Mouse (Mus musculus) liver, embryonic 15.5 days (tissue): Measurements from ENCODE around the gene Scn3a. TPM values are rescaled to one million over a fixed set of nuclear protein-coding genes. Genes with fewer than 3 reads are reported as not detected.

ENCODE experiments used
- ATAC-seq: fragments of 200-750 bp; cut with Nextera tagmentation; 2 replicates; pipeline ENCODE4 v1.8.0; 2017; ENCODE audit warnings: moderate number of reproducible peaks, mild to moderate bottlenecking, moderate library complexity; ENCODE audit not compliant: insufficient read depth
- H3K27ac ChIP-seq: fragments of 300-500 bp; sonication (generic); replicated peaks from 2 replicates; pipeline ENCODE4 v1.5.1; 2015; ENCODE audit warnings: mild to moderate bottlenecking, inconsistent platforms
- H3K27me3 ChIP-seq: fragments of 300-500 bp; sonication (generic); 2 replicates; pipeline ENCODE4 v1.6.1; 2015; ENCODE audit warnings: mild to moderate bottlenecking, inconsistent platforms
- H3K36me3 ChIP-seq: fragments of 300-500 bp; sonication (generic); replicated peaks from 2 replicates; pipeline ENCODE4 v1.6.1; 2015; ENCODE audit warnings: moderate library complexity, mild to moderate bottlenecking, inconsistent platforms
- H3K4me1 ChIP-seq: fragments of 300-500 bp; sonication (generic); replicated peaks from 2 replicates; pipeline ENCODE4 v1.6.1; 2015; ENCODE audit warnings: inconsistent platforms
- H3K4me2 ChIP-seq: fragments of 300-500 bp; sonication (generic); 2 replicates; pipeline ENCODE4 v1.6.1; 2015; ENCODE audit warnings: moderate library complexity, mild to moderate bottlenecking, inconsistent platforms
- H3K4me3 ChIP-seq: fragments of 300-500 bp; sonication (generic); replicated peaks from 2 replicates; pipeline ENCODE4 v1.5.1; 2015; ENCODE audit warnings: mild to moderate bottlenecking, inconsistent platforms
- H3K9ac ChIP-seq: fragments of 300-500 bp; sonication (generic); 2 replicates; pipeline ENCODE4 v1.6.1; 2015; ENCODE audit warnings: moderate library complexity, mild to moderate bottlenecking, inconsistent platforms
- H3K9me3 ChIP-seq: fragments of 300-500 bp; sonication (generic); replicated peaks from 2 replicates; pipeline ENCODE4 v1.6.1; 2016; ENCODE audit warnings: inconsistent platforms
- WGBS: fragments of 180-500 bp; shearing (Covaris S2); methylation state at CpG from one replicate; pipeline ENCODE4 v1.1.7; 2015; ENCODE audit warnings: mixed read lengths; ENCODE audit not compliant: insufficient replicate concordance; 5-methylcytosine and 5-hydroxymethylcytosine counted together
- polyA plus RNA-seq: library from polyadenylated mRNA; unstranded; fragments of >200 nt; fragmentation: Nextera tagmentation; extraction: Ambion mirVana; gene quantifications from 2 replicates; pipeline ENCODE4 v1.2.1, GENCODE M21; 2015

Gene Scn3a
- polyA plus RNA-seq, 1 experiment from 2014 or later, result 0.02 TPM

DNA sequence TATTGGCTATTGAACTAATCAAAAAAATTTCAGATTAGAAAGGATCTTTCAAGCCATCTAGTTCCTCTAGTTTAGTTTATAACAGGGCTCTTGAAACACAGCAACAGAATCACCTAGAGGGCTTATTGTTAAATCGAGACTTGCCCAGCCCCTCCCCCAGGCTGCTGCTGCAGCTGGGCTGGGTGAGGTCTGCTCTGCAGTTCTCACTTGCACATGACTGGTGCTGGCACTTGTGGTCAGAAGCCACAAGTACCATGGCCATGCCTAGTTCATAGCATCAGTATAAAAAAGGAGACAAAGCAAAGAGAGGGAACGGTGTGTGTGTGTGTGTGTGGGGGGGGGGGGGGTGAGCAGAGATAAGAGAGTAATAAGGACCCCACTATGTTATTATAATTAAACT is 15.7 kb downstream of the Scn3a start:
- H3K27ac ChIP-seq, result no peak overlapping the region
- no peak overlapping the region for H3K4me2 ChIP-seq
- H3K27me3 ChIP-seq, result no peaks in the 10 kb centered on the region
- WGBS, result 13% methylated on average over 2 of the region's 2 CpGs
- no peak for ATAC-seq
- H3K9ac ChIP-seq, result no peak overlapping the region
- H3K9me3 ChIP-seq, result no peaks in the 10 kb centered on the region
- 0 out of 2 replicates have a peak, but pooled peaks cover 4% of the 10 kb centered on the region for H3K4me1 ChIP-seq
- H3K36me3 ChIP-seq, result no peaks in the 10 kb centered on the region
- H3K4me3 ChIP-seq, result no peak overlapping the region

DNA sequence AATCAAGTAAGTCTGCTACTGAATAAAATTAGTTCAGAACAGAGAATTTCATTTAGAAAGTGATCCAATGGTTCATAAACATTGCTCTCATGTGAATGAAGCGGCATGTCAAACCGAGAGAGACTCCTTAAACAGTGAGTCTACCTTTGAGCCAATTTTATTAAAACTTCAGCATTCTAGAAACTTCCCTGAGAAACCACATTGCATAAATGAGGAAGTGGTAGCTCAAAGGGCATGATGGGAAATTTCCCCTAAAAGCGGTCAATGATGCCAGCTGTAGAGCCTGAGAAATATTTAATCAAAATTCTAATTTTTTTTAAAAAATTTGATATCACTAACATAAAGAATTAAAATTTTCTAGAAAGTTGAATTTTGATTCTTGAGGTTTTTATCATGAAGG is 16.9 kb downstream of the Scn3a start:
- no peak for ATAC-seq
- 71% methylated on average over 3 of the region's 3 CpGs for whole genome bisulfite sequencing
- H3K9me3 ChIP-seq, result no peaks in the 10 kb centered on the region

DNA sequence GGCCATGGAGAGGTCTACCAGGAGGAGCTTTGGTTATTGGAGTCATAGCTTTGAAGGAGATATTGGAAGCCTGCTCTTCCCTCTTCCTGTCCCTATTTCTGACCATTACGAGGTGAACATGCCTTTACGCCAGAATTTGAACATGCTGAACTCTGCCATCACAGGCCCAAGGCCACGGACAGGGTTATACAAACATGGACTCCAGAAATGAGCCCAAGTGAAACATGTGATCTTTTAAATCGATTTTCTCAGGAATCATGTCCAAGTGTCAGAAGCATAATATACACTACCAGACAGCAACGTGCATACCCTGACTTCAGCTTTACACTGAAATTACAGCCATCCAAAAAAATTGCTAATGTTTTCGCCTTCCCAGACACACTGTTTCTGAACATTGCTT is 18.8 kb downstream of the Scn3a start:
- 63% methylated on average over 6 of the region's 6 CpGs for WGBS
- H3K4me3 ChIP-seq, result no peak overlapping the region
- 0 out of 2 replicates have a peak, but pooled peaks cover 3% of the 10 kb centered on the region for H3K4me1 ChIP-seq
- no peak overlapping the region for H3K9ac ChIP-seq
- H3K27ac ChIP-seq, result no peak overlapping the region
- H3K36me3 ChIP-seq, result no peaks in the 10 kb centered on the region
- no peaks in the 10 kb centered on the region for H3K9me3 ChIP-seq
- no peaks in the 10 kb centered on the region for H3K27me3 ChIP-seq
- ATAC-seq, result no peak
- H3K4me2 ChIP-seq, result no peak overlapping the region

More for the DNA sequence above, 16.9 kb downstream of the Scn3a start:
- Histone ChIP-seq H3K4me3 (no peak overlapping the region), H3K27me3 (no peaks in the 10 kb centered on the region), H3K36me3 (no peaks in the 10 kb centered on the region), H3K4me2 (no peak overlapping the region), H3K9ac (no peak overlapping the region), H3K4me1 (0 out of 2 replicates have a peak, but pooled peaks cover 4% of the 10 kb centered on the region), H3K27ac (no peak overlapping the region)

DNA sequence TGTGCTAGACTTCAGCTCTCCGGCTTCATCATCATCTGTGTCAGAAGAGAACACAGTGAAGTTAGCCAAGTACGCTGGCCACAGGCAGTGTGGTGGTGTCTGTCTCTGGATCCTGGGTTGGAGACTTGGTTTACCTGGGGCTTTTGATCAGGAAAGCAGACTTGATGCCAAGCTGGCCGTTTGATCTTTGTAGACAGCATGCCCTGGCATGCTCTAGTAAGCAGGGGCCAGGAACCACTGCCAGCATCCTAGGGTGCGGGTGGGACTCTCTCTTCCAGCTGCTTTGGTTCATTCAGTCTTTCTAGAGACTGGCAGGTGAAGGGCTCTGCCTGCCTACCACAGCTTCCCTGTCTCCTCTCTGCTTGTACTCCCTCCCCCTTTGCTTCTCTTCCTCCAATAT is 20.1 kb downstream of the Scn3a start:
- no peak overlapping the region for H3K4me3 ChIP-seq
- H3K9me3 ChIP-seq, result no peaks in the 10 kb centered on the region
- H3K36me3 ChIP-seq, result no peaks in the 10 kb centered on the region
- no peak overlapping the region for H3K27ac ChIP-seq
- ATAC-seq, result no peak
- H3K9ac ChIP-seq, result no peak overlapping the region
- no peaks in the 10 kb centered on the region for H3K4me1 ChIP-seq
- WGBS, result 53% methylated on average over 4 of the region's 4 CpGs
- no peaks in the 10 kb centered on the region for H3K27me3 ChIP-seq
- H3K4me2 ChIP-seq, result no peak overlapping the region

DNA sequence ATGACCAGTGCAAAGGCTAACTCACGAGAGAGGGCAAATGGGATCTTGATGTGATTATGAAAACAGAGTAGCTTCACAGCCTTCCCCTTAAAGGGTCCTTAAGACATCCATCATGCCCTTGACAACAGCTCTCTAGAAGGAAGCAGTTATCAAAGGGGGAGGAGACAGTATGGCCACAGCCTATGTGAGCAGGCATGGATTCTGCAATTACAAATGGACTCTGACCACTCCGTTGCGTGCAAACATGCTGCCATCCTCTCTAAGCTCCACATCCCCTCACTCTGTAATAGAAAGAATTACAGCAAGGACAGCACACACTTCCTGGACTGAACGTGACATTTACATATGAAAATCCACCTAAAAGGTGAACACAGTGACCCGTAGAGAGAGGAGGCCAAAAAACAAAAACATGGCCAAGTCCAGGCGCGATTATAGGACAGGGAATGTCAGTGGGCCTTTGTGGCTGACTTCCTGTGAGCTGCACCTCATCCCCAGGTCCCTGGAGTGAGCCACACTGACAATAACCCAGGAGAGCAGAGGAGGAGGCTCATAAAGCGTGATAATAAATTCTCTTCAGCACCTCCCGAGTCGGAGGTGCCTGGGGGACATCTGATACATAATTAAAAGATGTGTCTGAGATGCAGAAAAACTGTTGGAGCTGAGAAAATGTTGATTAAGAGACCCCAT is 24.4 kb downstream of the Scn3a start:
- Histone ChIP-seq H3K27ac (no peak overlapping the region), H3K27me3 (no peaks in the 10 kb centered on the region), H3K9me3 (no peaks in the 10 kb centered on the region), H3K36me3 (no peaks in the 10 kb centered on the region), H3K4me3 (no peak overlapping the region), H3K4me2 (no peak overlapping the region), H3K9ac (no peak overlapping the region), H3K4me1 (no peaks in the 10 kb centered on the region)
- 60% methylated on average over 10 of the region's 10 CpGs for WGBS
- no peak for ATAC-seq

DNA sequence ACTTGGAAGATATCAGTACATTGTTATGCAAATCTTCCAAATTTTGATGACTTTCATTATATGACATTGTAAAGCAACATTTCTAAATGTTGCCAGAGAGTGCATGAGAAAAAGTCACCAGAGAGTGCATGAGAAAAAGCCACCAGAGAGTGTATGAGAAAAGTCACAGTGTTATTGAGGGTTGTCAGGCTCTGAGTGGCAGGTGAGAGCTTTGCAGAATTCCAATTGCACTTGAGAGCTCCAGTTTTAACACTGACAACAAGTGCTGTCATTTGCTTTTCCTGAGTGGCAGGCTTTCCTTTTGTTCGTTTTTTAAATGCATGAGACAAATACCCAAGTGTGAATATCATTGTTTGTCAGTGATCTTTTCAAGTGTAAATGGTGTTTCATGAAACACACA is 25.6 kb downstream of the Scn3a start:
- Histone ChIP-seq H3K27me3 (no peaks in the 10 kb centered on the region), H3K36me3 (no peaks in the 10 kb centered on the region), H3K4me3 (no peak overlapping the region), H3K9ac (no peak overlapping the region), H3K9me3 (no peaks in the 10 kb centered on the region), H3K27ac (no peak overlapping the region), H3K4me1 (no peaks in the 10 kb centered on the region), H3K4me2 (no peak overlapping the region)
- WGBS, result 17% methylated on average over 1 of the region's 1 CpGs
- ATAC-seq, result no peak

DNA sequence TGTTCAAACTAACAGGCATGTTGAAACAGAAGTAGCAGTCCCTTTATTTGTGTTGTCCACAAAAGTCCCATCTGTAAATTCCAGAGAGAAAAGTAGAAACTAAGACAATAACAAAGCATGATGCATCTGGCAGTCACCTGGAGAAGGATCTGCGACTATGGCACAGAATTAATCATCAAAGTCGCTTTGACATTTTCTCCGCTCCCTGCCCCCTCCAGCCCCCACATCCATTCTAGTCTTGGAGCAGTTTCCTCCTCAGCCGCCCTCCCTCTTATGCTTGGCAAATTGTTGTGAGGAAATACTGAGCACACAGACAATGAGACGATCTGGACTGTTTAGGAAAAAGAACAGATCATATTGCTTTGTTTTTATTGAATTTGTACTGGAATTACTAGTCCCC is 29.0 kb downstream of the Scn3a start:
- no peak overlapping the region for H3K9ac ChIP-seq
- no peak overlapping the region for H3K4me3 ChIP-seq
- no peak overlapping the region for H3K4me2 ChIP-seq
- no peaks in the 10 kb centered on the region for H3K36me3 ChIP-seq
- no peaks in the 10 kb centered on the region for H3K27me3 ChIP-seq
- no peaks in the 10 kb centered on the region for H3K4me1 ChIP-seq
- H3K9me3 ChIP-seq, result no peaks in the 10 kb centered on the region
- WGBS, result 39% methylated on average over 5 of the region's 5 CpGs
- ATAC-seq, result no peak
- no peak overlapping the region for H3K27ac ChIP-seq

DNA sequence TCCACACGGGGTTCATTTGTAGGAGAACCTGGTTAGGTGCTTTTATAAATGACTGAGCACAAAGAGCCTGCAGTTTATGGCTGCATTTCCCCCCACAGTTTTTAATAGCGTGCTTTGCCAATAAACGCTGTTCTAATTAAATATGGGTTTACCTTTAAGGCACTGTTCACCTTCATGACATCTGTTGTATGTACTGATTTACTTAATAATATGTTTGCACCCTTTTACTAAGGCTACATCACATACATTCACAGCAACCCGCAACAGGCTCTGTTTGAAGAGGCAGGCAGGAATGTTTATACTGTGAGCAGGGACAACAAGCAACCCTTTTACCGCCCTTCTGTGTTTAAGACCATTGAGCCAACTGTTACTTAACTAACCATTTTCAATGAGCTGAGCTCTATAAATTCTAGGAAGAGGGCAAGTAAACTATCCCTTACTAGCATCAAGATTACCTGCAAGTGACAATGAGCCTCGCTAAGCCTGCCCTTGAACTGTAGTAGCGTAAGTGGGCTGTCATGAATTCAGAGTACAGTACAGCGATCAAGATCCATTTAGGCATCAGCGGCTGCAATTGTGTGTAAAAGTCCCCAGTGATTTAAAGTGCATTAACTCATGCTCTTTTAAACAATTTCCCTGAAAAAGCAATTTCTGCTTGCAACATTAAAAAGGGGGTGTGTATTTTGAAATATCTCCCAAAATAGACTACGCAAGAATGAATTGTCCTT is 35.1 kb downstream of the Scn3a start:
- Histone ChIP-seq H3K36me3 (no peaks in the 10 kb centered on the region), H3K4me1 (no peaks in the 10 kb centered on the region), H3K27ac (no peak overlapping the region), H3K27me3 (no peaks in the 10 kb centered on the region), H3K9me3 (no peaks in the 10 kb centered on the region), H3K4me3 (no peak overlapping the region), H3K9ac (no peak overlapping the region), H3K4me2 (no peak overlapping the region)
- WGBS, result 66% methylated on average over 10 of the region's 10 CpGs
- ATAC-seq, result no peak

DNA sequence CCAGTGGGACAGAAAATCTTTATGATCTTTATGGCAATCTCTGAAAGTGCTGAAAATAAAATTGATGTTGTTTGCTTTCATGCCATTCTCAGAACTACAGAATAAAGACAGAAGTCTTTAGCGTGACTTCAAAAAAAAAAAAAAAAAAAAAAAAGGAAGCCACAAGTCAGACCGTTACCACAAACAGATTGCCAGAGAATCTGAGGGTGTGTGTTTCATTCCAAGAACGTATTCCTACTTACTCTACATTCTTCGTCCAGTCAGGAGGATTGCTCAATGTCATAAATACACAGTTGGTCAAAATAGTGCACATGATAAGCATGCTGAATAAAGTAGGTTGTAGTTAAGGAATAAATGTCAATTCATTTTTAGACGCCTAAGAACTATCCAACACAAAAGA is 38.3 kb downstream of the Scn3a start:
- Histone ChIP-seq H3K36me3 (no peaks in the 10 kb centered on the region), H3K27me3 (no peaks in the 10 kb centered on the region), H3K27ac (no peak overlapping the region), H3K4me2 (no peak overlapping the region), H3K9me3 (no peaks in the 10 kb centered on the region), H3K4me1 (no peaks in the 10 kb centered on the region), H3K4me3 (no peak overlapping the region), H3K9ac (no peak overlapping the region)
- no peak for ATAC-seq
- WGBS, result 18% methylated on average over 5 of the region's 5 CpGs

DNA sequence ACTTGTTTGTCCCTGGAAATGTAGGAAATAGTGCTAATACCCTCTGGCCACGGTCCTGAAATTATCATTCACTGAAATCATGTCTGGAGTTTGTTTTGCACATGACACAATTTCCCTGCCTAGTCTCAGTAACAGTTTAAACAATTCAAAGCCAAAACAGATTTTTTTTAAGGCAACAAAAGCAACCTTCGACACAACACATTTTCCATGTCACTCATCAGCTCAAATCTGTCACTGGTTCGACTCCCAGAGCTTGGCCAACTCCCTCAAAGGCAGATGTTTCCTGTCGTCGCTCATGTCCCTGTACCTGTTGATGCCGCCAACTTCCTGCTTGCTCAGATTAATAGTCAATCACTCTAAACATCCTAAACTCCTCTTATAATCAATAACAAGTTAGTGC is 50.7 kb downstream of the Scn3a start:
- no peak for ATAC-seq
- Histone ChIP-seq H3K9ac (no peak overlapping the region), H3K27me3 (no peaks in the 10 kb centered on the region), H3K27ac (no peak overlapping the region), H3K4me3 (no peak overlapping the region), H3K4me2 (no peak overlapping the region), H3K9me3 (no peaks in the 10 kb centered on the region), H3K4me1 (no peaks in the 10 kb centered on the region), H3K36me3 (no peaks in the 10 kb centered on the region)
- 36% methylated on average over 6 of the region's 6 CpGs for WGBS

DNA sequence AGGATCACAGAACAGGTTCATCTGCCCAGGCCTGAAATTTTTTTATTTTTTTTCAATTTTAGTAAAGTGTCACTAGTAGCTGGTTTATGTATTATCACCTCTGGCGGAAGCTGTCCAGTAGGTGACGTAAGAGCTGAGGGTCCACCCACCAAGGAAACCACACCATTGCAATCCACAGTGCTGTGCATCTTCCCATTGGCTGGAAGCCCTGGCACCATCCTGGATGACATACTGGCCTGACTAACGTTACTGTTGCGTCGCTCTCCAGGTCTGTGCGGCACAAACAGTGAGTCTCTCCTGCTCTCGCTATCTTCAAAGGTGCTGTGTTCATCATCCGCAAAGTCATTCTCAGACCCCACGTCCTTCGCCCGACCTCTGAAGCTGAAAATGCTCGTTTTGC is 59.2 kb downstream of the Scn3a start:
- Histone ChIP-seq H3K4me1 (no peaks in the 10 kb centered on the region), H3K27ac (no peak overlapping the region), H3K27me3 (no peaks in the 10 kb centered on the region), H3K9ac (no peak overlapping the region), H3K9me3 (no peaks in the 10 kb centered on the region), H3K4me2 (no peak overlapping the region), H3K4me3 (no peak overlapping the region), H3K36me3 (no peaks in the 10 kb centered on the region)
- WGBS, result 71% methylated on average over 12 of the region's 12 CpGs
- ATAC-seq, result no peak
